Mouse (Mus musculus) embryonic facial prominence, embryonic 13.5 days (tissue): Measurements from ENCODE around the gene Akna. TPM values are rescaled to one million over a fixed set of nuclear protein-coding genes. Genes with fewer than 3 reads are reported as not detected.
"Not testable (repeated sequence)": the region's sequence is repeated elsewhere in the genome, so short reads cannot be mapped to it uniquely, and the experiment has no call there.

Experiments used
- ATAC-seq: fragments of 200-750 bp; cut with Nextera tagmentation; 2 replicates; pipeline ENCODE4 v1.8.0; 2017; ENCODE audit warnings: low read depth; ENCODE audit not compliant: insufficient number of reproducible peaks, insufficient read depth, low FRiP score, low TSS enrichment
- H3K27ac ChIP-seq: fragments of 300-500 bp; sonication (generic); 2 replicates; pipeline ENCODE4 v1.5.1; 2015; ENCODE audit warnings: moderate library complexity, mild to moderate bottlenecking, inconsistent platforms
- H3K27me3 ChIP-seq: fragments of 300-500 bp; sonication (generic); 2 replicates; pipeline ENCODE4 v1.6.1; 2015; ENCODE audit warnings: mild to moderate bottlenecking, inconsistent platforms
- H3K36me3 ChIP-seq: fragments of 300-500 bp; sonication (generic); 2 replicates; pipeline ENCODE4 v1.6.1; 2015; ENCODE audit warnings: mild to moderate bottlenecking, inconsistent platforms
- H3K4me1 ChIP-seq: fragments of 300-500 bp; sonication (generic); 2 replicates; pipeline ENCODE4 v1.6.1; 2015; ENCODE audit warnings: inconsistent platforms
- H3K4me2 ChIP-seq: fragments of 300-500 bp; sonication (generic); 2 replicates; pipeline ENCODE4 v1.6.1; 2015; ENCODE audit warnings: moderate library complexity, mild to moderate bottlenecking, inconsistent platforms
- H3K4me3 ChIP-seq: fragments of 300-500 bp; sonication (generic); 2 replicates; pipeline ENCODE4 v1.5.1; 2015; ENCODE audit warnings: mild to moderate bottlenecking, inconsistent platforms
- H3K9ac ChIP-seq: fragments of 300-500 bp; sonication (generic); 2 replicates; pipeline ENCODE4 v1.6.1; 2015; ENCODE audit warnings: mild to moderate bottlenecking, inconsistent platforms
- H3K9me3 ChIP-seq: fragments of 300-500 bp; sonication (generic); 2 replicates; pipeline ENCODE4 v1.6.1; 2016; ENCODE audit warnings: inconsistent platforms
- WGBS: fragments of 180-500 bp; shearing (Covaris S2); methylation state at CpG from one replicate; pipeline ENCODE4 v1.1.7; 2015; ENCODE audit warnings: mixed read lengths; 5-methylcytosine and 5-hydroxymethylcytosine counted together
- polyA plus RNA-seq: library from polyadenylated mRNA; unstranded; fragments of >200 nt; fragmentation: Nextera tagmentation; extraction: Ambion mirVana; gene quantifications from 2 replicates; pipeline ENCODE4 v1.2.1, GENCODE M21; 2015

Akna gene
- polyA plus RNA-seq, 1 experiment from 2014 or later = 10.0 TPM

DNA sequence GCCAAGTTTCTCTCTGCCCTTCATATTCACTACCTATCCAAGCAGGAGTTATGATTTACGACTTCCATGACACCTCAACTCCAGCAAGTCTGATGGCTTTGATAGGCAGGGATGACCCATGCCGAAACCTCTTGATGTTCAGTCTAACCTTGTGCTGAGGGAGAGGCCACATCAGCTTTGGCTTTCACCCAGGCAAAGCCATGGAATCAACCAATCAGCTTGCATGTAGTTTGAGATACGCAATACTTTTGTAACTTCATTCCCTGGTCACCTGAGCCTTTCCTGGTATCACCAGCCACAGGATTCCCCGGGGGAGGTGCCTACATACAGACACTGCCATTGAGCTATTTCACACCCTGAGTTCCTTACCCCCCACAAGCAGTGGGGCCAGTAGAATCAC, 56.5 kb downstream of the Akna start:
- no peak overlapping the region for H3K4me3 ChIP-seq
- H3K4me1 ChIP-seq = peaks cover 5% of the 10 kb centered on the region; the same call in 1 of the 2 replicates
- H3K4me2 ChIP-seq = no peak overlapping the region
- no peak overlapping the region for H3K9ac ChIP-seq
- no peak overlapping the region for H3K27ac ChIP-seq
- WGBS = 86% methylated on average over 4 of the region's 4 CpGs
- no peak for ATAC-seq
- no peaks in the 10 kb centered on the region for H3K9me3 ChIP-seq
- H3K27me3 ChIP-seq = no peaks in the 10 kb centered on the region
- no peaks in the 10 kb centered on the region for H3K36me3 ChIP-seq

GRCm38 (mm10) chr4:63345261-63345660, 57.9 kb downstream of the Akna start:
- H3K27ac ChIP-seq = no peak overlapping the region
- no peak for ATAC-seq

DNA sequence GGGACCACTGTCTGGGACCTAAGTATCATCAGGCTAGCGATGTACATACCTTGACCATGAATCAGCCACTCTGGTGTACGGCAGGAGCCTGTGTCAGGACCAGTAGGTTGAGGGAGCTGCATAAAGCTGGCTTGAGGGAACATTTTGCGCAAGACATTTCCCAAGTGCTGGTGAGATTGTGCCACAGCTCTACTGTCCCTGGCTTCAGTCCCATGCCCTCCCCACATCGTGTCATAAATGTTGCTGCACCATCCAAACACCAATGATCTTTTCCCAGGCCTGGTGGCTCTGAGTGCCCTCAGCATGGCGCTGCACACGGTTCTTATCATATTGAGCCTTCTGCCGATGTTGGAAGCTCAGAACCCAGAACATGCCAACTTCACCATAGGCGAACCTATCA, 58.9 kb downstream of the Akna start, which contains the start of gene Orm1:
Gene Orm1, plus strand, starts transcription at position 266 of the 400 bp plus-strand sequence.
- 88% methylated on average over 8 of the region's 8 CpGs for WGBS

More at GRCm38 (mm10) chr4:63345261-63345660, 57.9 kb downstream of the Akna start:
- H3K36me3 ChIP-seq = no peaks in the 10 kb centered on the region
- H3K27me3 ChIP-seq = no peaks in the 10 kb centered on the region
- H3K9ac ChIP-seq = no peak overlapping the region
- peaks cover 5% of the 10 kb centered on the region; the same call in 1 of the 2 replicates for H3K4me1 ChIP-seq
- no peaks in the 10 kb centered on the region for H3K9me3 ChIP-seq
- no peak overlapping the region for H3K4me2 ChIP-seq
- H3K4me3 ChIP-seq = no peak overlapping the region

GRCm38 (mm10) chr4:63343608-63344007, 59.5 kb downstream of the Akna start:
- Histone ChIP-seq H3K27ac (no peak overlapping the region), H3K4me1 (peaks cover 5% of the 10 kb centered on the region; the same call in 1 of the 2 replicates), H3K9me3 (no peaks in the 10 kb centered on the region), H3K4me2 (no peak overlapping the region), H3K4me3 (no peak overlapping the region), H3K36me3 (no peaks in the 10 kb centered on the region), H3K9ac (no peak overlapping the region), H3K27me3 (no peaks in the 10 kb centered on the region)
- ATAC-seq = no peak
- WGBS = 42% methylated on average over 3 of the region's 3 CpGs

More for the DNA sequence above, 58.9 kb downstream of the Akna start, which contains the start of gene Orm1:
- Histone ChIP-seq H3K36me3 (no peaks in the 10 kb centered on the region), H3K4me1 (peaks cover 5% of the 10 kb centered on the region; the same call in 1 of the 2 replicates), H3K4me3 (no peak within 1 kb of the TSS), H3K9ac (no peak within 1 kb of the TSS), H3K9me3 (no peaks in the 10 kb centered on the region), H3K4me2 (no peak within 1 kb of the TSS), H3K27ac (no peak within 1 kb of the TSS), H3K27me3 (no peaks in the 10 kb centered on the region)
- ATAC-seq = no peak

- no peak for ATAC-seq
- no peaks in the 10 kb centered on the region for H3K9me3 ChIP-seq
- 63% methylated on average over 4 of the region's 4 CpGs for WGBS
- H3K9ac ChIP-seq = no peak overlapping the region
- H3K4me2 ChIP-seq = no peak overlapping the region
- no peak overlapping the region for H3K4me3 ChIP-seq
- no peaks in the 10 kb centered on the region for H3K27me3 ChIP-seq
- no peaks in the 10 kb centered on the region for H3K36me3 ChIP-seq
- no peak overlapping the region for H3K27ac ChIP-seq
- H3K4me1 ChIP-seq = peaks cover 5% of the 10 kb centered on the region; the same call in 1 of the 2 replicates
These were observed 60.7 kb downstream of the Akna start for GRCm38 (mm10) chr4:63342491-63342890.

GRCm38 (mm10) chr4:63338414-63339076, 64.6 kb downstream of the Akna start:
- Histone ChIP-seq H3K4me1 (no peaks in the 10 kb centered on the region), H3K27ac (no peak overlapping the region), H3K4me2 (no peak overlapping the region), H3K36me3 (peaks cover 13% of the 10 kb centered on the region), H3K4me3 (no peak overlapping the region), H3K9ac (no peak overlapping the region), H3K9me3 (no peaks in the 10 kb centered on the region), H3K27me3 (no peaks in the 10 kb centered on the region)
- ATAC-seq = no peak
- 58% methylated on average over 3 of the region's 3 CpGs for WGBS

DNA sequence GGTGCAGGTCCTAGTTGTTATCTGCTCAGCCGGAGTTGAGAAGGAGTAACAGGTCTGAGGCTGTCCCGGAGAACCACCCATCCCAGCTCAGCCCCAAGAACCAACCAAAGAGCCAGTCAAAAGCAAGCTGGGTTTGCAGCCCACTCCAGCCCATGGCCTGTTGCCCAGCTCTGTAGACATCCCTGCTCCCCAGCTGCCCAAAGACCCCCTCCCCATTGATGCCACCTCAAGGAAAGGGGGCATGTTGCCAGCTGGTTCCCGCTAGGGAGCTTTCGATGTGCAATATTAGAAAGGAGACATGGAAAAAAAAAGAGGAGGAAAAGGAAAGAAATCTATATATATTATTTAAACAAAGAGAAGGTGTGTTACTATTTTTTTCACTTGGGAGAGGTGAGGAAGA, 69.8 kb downstream of the Akna start:
- no peak for ATAC-seq
- no peak overlapping the region for H3K27ac ChIP-seq
- no peaks in the 10 kb centered on the region for H3K4me1 ChIP-seq
- H3K9ac ChIP-seq = no peak overlapping the region
- WGBS = 91% methylated on average over 4 of the region's 4 CpGs
- H3K27me3 ChIP-seq = no peaks in the 10 kb centered on the region
- peaks cover 48% of the 10 kb centered on the region for H3K36me3 ChIP-seq
- H3K9me3 ChIP-seq = no peaks in the 10 kb centered on the region
- no peak overlapping the region for H3K4me2 ChIP-seq
- no peak overlapping the region for H3K4me3 ChIP-seq

DNA sequence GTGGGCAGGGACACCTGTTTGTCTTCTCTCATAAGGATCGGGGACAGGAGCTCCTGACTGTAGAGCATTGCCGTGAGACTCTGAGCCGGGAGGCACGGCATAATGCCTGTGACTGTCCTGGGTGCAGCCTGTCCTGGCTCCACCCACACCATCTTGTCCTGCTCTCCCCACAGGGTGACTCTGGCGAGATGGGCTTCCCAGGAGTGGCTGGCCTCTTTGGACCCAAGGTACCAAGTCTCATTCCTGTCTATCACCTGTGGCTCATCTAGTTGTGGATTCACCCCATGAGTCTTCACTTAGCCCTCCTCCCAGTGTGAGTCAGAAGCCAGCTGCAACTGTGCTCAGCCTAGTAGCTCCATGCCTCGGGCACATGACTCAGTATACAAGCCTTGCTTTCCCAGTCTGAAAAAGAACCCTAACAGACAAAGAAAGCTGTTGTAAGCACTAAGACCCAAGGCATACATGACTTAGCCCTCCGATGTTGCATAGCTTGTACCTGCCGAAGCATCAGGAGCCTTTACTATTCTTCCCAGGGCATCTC, 79.8 kb downstream of the Akna start:
- Histone ChIP-seq H3K9ac (no peak overlapping the region), H3K36me3 (peaks cover 87% of the 10 kb centered on the region), H3K9me3 (peaks cover 3% of the 10 kb centered on the region; the same call in 1 of the 2 replicates), H3K27ac (no peak overlapping the region), H3K4me3 (no peak overlapping the region), H3K4me2 (no peak overlapping the region), H3K27me3 (no peaks in the 10 kb centered on the region), H3K4me1 (no peaks in the 10 kb centered on the region)
- WGBS = 72% methylated on average over 8 of the region's 8 CpGs
- no peak for ATAC-seq

- peaks cover 88% of the 10 kb centered on the region for H3K36me3 ChIP-seq
- ATAC-seq, H3K27ac ChIP-seq, H3K4me3 ChIP-seq, H3K4me2 ChIP-seq, H3K9ac ChIP-seq, H3K27me3 ChIP-seq, H3K9me3 ChIP-seq, H3K4me1 ChIP-seq: not testable (repeated sequence)
- 27% methylated on average over 3 of the region's 3 CpGs for WGBS
These were observed 83.6 kb downstream of the Akna start for GRCm38 (mm10) chr4:63319566-63319965.

Other genes starting within 250 kb of the Akna start
- gene Ambp, start 248.6 kb downstream of the Akna start, polyA plus RNA-seq = 18.3 TPM in 1 of 2 replicates, not detected in the other
- gene Kif12, start 231.2 kb downstream of the Akna start, polyA plus RNA-seq = 0.11 TPM in 1 of 2 replicates, not detected in the other
- gene Col27a1, start 189.3 kb downstream of the Akna start, polyA plus RNA-seq = 26.1 and 30.2 TPM in 2 replicates
- gene Orm1, start 58.8 kb downstream of the Akna start, polyA plus RNA-seq = not detected in 2 replicates
- gene Orm3, start 47.2 kb downstream of the Akna start, polyA plus RNA-seq = not detected in 2 replicates
- gene Orm2, start 40.9 kb downstream of the Akna start, polyA plus RNA-seq = not detected in 2 replicates
- gene Whrn, start 92.6 kb upstream of the Akna start, polyA plus RNA-seq = 4.2 and 5.9 TPM in 2 replicates
- gene Atp6v1g1, start 141.4 kb upstream of the Akna start, polyA plus RNA-seq = 315 and 316 TPM in 2 replicates
- 10.7 and 11.1 TPM in 2 replicates for gene Tmem268, start 155.4 kb upstream of the Akna start, polyA plus RNA-seq
- not detected in 2 replicates for gene Gm11213, start 201.9 kb upstream of the Akna start, polyA plus RNA-seq
- gene Tex48, start 219.1 kb upstream of the Akna start, polyA plus RNA-seq = not detected in 2 replicates